Mouse (Mus musculus) liver, embryonic 13.5 days (tissue): ENCODE results near the gene Tmem72. TPM values are rescaled to one million over a fixed set of nuclear protein-coding genes. Genes with fewer than 3 reads are reported as not detected.

ENCODE experiments used
- ATAC-seq: fragments of 200-750 bp; cut with Nextera tagmentation; 2 replicates; pipeline ENCODE4 v1.8.0; 2017; ENCODE audit warnings: low read depth, mild to moderate bottlenecking, moderate number of reproducible peaks, moderate library complexity
- DNase-seq: peaks from one replicate; pipeline ENCODE4 v3.0.0; 2022
- H3K27ac ChIP-seq: fragments of 300-500 bp; sonication (generic); 2 replicates; pipeline ENCODE4 v1.5.1; 2015; ENCODE audit warnings: moderate library complexity, mild to moderate bottlenecking, inconsistent platforms
- H3K27me3 ChIP-seq: fragments of 300-500 bp; sonication (generic); 2 replicates; pipeline ENCODE4 v1.6.1; 2015; ENCODE audit warnings: mild to moderate bottlenecking, inconsistent platforms
- H3K36me3 ChIP-seq: fragments of 300-500 bp; sonication (generic); 2 replicates; pipeline ENCODE4 v1.6.1; 2015; ENCODE audit warnings: mild to moderate bottlenecking, inconsistent platforms
- H3K4me1 ChIP-seq: fragments of 300-500 bp; sonication (generic); replicated peaks from 2 replicates; pipeline ENCODE4 v1.6.1; 2015; ENCODE audit warnings: inconsistent platforms
- H3K4me2 ChIP-seq: fragments of 300-500 bp; sonication (generic); 2 replicates; pipeline ENCODE4 v1.6.1; 2015; ENCODE audit warnings: inconsistent platforms, mild to moderate bottlenecking, moderate library complexity
- H3K4me3 ChIP-seq: fragments of 300-500 bp; sonication (generic); replicated peaks from 2 replicates; pipeline ENCODE4 v1.5.1; 2015; ENCODE audit warnings: mild to moderate bottlenecking, inconsistent platforms
- H3K9ac ChIP-seq: fragments of 300-500 bp; sonication (generic); 2 replicates; pipeline ENCODE4 v1.6.1; 2015; ENCODE audit warnings: mild to moderate bottlenecking, inconsistent platforms
- H3K9me3 ChIP-seq: fragments of 300-500 bp; sonication (generic); replicated peaks from 2 replicates; pipeline ENCODE4 v1.6.1; 2016; ENCODE audit warnings: inconsistent platforms
- WGBS: fragments of 180-500 bp; shearing (Covaris S2); methylation state at CpG from one replicate; pipeline ENCODE4 v1.1.7; 2015; ENCODE audit not compliant: insufficient replicate concordance; 5-methylcytosine and 5-hydroxymethylcytosine counted together
- polyA plus RNA-seq: library from polyadenylated mRNA; unstranded; fragments of >200 nt; fragmentation: Nextera tagmentation; extraction: Ambion mirVana; gene quantifications from 2 replicates; pipeline ENCODE4 v1.2.1, GENCODE M21; 2015

Gene Tmem72
- polyA plus RNA-seq, 1 experiment from 2014 or later: 0.01 TPM

DNA sequence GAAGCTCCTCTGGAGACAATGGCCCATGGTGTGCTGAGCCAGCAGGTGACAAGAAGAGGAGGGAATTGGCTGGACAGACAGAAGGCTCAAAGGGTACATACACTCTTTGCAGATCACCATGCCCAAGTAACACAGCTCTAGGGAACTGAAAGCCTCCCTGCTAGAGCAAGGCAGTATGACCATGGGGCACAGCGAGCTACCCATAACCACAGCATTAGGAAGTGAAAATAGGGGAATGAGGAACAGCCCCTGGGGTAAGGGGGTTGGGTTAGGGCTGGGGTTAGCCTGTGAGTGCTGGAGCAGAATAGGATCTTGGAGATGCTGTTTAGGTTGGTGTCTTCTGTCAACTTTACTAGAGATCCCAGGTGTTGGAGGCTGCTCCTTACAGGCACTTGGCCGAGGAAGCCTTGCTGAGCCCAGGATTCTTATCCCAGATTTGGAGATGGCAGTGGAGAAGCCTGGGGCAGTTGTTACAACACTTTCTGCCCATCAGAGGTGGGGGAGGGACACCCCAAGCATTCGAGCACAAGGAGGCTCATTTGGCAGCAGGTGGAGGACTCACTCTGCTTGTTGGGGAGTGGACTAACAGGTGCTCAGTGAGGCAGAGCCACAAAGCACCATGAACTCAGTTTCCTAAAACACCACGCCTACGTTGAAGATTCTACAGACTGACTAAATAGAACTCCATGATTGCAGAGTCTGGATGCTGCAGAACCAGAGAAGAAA, 37.0 kb downstream of the Tmem72 start:
- H3K4me1 ChIP-seq: peaks cover 12% of the 10 kb centered on the region
- 35% methylated on average over 5 of the region's 5 CpGs for WGBS

DNA sequence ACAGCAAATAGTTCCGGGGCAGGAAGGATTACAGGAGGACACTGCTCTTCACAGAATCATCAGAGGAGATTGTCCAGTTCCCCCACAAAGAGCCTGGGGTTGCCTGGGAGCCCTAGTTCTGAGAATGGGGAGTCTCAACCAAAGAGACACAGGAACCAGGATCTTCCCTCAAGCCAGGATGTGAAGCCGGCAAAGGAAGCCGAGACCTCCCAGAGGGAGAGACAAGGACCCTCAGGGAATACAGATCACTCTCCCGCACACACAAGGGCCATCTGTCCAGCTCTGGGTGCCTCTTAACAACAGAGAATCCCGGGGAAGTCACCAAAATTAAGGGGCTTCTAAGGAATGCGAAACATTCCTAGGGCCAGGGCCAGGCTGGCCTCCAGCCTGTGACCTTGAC, 39.4 kb downstream of the Tmem72 start:
- no peak overlapping the region for H3K9ac ChIP-seq
- H3K27ac ChIP-seq: no peak overlapping the region
- H3K36me3 ChIP-seq: no peaks in the 10 kb centered on the region
- H3K4me1 ChIP-seq: peaks cover 31% of the 10 kb centered on the region
- no peak overlapping the region for H3K4me3 ChIP-seq
- no peaks in the 10 kb centered on the region for H3K9me3 ChIP-seq
- DNase-seq: no peak
- H3K27me3 ChIP-seq: peaks cover 3% of the 10 kb centered on the region; the same call in 1 of the 2 replicates
- ATAC-seq: no peak
- WGBS: 65% methylated on average over 6 of the region's 6 CpGs
- H3K4me2 ChIP-seq: no peak overlapping the region

More for the DNA sequence above, 37.0 kb downstream of the Tmem72 start:
- DNase-seq: no peak
- no peaks in the 10 kb centered on the region for H3K9me3 ChIP-seq
- no peak overlapping the region for H3K9ac ChIP-seq
- H3K27me3 ChIP-seq: no peaks in the 10 kb centered on the region
- no peak overlapping the region for H3K4me3 ChIP-seq
- H3K4me2 ChIP-seq: no peak overlapping the region
- H3K36me3 ChIP-seq: no peaks in the 10 kb centered on the region
- no peak overlapping the region for H3K27ac ChIP-seq
- ATAC-seq: peak; percentile 42; the same call in 1 of the 2 replicates

GRCm38 (mm10) chr6:116676355-116676913, 40.3 kb downstream of the Tmem72 start:
- Histone ChIP-seq H3K36me3 (no peaks in the 10 kb centered on the region), H3K4me2 (no peak overlapping the region), H3K4me3 (no peak overlapping the region), H3K27me3 (peaks cover 10% of the 10 kb centered on the region; the same call in 1 of the 2 replicates), H3K27ac (no peak overlapping the region), H3K9ac (no peak overlapping the region), H3K9me3 (no peaks in the 10 kb centered on the region), H3K4me1 (peaks cover 35% of the 10 kb centered on the region)
- 49% methylated on average over 10 of the region's 10 CpGs for whole genome bisulfite sequencing
- ATAC-seq (no peak), DNase-seq (no peak)

- peaks cover 35% of the 10 kb centered on the region for H3K4me1 ChIP-seq
- ATAC-seq (0 out of 2 replicates have a peak, but pooled peaks have one; percentile 40), DNase-seq (no peak)
- H3K27ac ChIP-seq: peak overlapping the region; percentile 55
- peaks cover 13% of the 10 kb centered on the region; the same call in 1 of the 2 replicates for H3K27me3 ChIP-seq
- no peaks in the 10 kb centered on the region for H3K36me3 ChIP-seq
- H3K9ac ChIP-seq: peak overlapping the region; percentile 36
- H3K9me3 ChIP-seq: no peaks in the 10 kb centered on the region
- peak overlapping the region; percentile 81 for H3K4me2 ChIP-seq
- WGBS: 17% methylated on average over 16 of the region's 16 CpGs
- peak overlapping the region; percentile 57 for H3K4me3 ChIP-seq
These were observed 42.3 kb downstream of the Tmem72 start for GRCm38 (mm10) chr6:116674283-116674886.

DNA sequence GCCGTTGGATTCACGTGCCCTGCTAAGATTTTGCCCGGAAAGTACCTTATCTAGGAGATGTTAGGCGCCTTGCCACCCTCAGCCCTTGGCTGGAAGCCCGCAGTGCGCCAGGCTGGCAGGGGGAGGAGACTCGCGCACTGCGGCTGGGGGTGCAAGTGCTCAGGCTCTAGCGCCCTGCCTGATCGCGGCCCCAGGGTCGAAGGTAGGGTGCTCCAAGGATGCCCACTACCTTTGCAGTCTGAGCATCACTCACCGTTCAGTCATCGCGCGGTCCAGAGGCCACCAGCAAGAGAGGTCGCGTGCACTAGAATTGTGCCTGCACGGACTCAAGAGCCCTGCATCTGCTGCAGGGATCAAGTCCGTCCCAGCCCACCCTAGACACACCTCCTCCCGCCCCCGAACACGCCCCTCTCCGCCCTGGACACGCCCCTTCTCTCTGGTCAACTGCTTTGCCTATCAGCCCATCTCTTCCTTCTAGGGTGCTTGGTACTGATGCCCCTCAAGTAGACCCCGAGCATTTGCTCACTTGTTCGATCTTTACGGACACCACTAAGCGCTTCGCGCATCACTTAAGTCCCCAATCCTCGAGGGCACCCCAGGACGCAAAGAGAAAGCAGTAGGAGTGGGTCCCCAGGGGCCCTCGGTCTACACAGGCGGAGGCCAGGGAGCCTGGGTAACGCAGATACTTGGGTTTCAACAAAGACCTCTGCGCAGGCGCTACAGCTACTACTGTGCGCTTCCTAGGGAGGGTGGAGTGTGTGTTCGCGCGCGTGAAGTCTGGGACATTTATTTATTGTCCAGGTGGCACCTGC, 43.0 kb downstream of the Tmem72 start, which contains the start of gene Rassf4:
Gene Rassf4 (minus strand): TSS at position 482 of the 812 bp plus-strand sequence.
- peak within 1 kb of the TSS; percentile 43 for H3K9ac ChIP-seq
- peaks cover 13% of the 10 kb centered on the region; the same call in 1 of the 2 replicates for H3K27me3 ChIP-seq
- H3K4me3 ChIP-seq: peak within 1 kb of the TSS; percentile 57
- ATAC-seq (peak; percentile 92), DNase-seq (peak; percentile 69)
- peak within 1 kb of the TSS; percentile 55 for H3K27ac ChIP-seq
- WGBS: under 1% methylated on average over 44 of the region's 44 CpGs
- no peaks in the 10 kb centered on the region for H3K36me3 ChIP-seq
- no peaks in the 10 kb centered on the region for H3K9me3 ChIP-seq
- peak within 1 kb of the TSS; percentile 81 for H3K4me2 ChIP-seq
- H3K4me1 ChIP-seq: peaks cover 35% of the 10 kb centered on the region

DNA sequence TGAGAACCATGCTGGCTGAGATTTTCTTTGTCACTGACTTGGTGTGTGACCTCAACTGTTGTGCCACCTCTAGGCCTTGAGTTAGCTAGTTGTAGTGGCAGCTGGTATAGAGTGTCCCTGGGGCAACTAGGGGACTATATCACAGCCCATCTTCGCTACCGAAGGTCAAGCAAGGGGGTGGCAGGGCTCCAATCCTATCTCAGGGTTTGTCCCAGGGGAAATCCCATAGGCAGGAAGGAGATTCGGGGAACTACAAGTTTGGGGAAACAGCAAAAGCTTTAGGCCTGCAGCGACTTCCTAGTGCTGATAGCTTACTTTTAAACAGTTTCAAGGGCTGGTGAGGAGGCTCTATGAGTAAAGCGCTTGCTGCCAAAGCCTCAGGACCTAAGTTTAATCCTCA, 44.4 kb downstream of the Tmem72 start:
- Histone ChIP-seq H3K4me1 (peaks cover 35% of the 10 kb centered on the region), H3K27ac (no peak overlapping the region), H3K27me3 (peaks cover 13% of the 10 kb centered on the region; the same call in 1 of the 2 replicates), H3K4me2 (no peak overlapping the region; the same call in none of the 2 replicates), H3K4me3 (no peak overlapping the region), H3K9me3 (no peaks in the 10 kb centered on the region), H3K9ac (no peak overlapping the region), H3K36me3 (no peaks in the 10 kb centered on the region)
- 66% methylated on average over 5 of the region's 5 CpGs for WGBS
- DNase-seq (no peak), ATAC-seq (no peak)

DNA sequence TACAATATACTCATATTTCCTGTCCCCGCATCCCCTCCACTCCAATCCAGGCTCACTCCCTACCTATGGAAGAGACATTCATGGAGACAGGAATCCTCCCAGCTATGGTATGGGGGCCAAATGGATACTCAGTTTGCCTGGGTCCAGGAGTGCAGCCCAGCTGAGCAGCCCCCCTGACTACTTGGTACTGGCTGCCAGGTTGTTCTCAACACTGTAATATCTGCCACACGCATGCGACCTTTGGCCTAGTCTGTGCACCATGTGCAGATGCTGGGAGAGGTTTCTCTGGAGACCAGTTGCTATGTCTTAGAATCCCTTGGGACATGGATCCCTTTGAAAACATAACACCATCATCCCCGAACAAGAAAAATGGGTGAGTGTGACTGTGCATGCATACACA, 44.9 kb downstream of the Tmem72 start:
- WGBS: 78% methylated on average over 4 of the region's 4 CpGs
- Histone ChIP-seq H3K4me2 (no peak overlapping the region), H3K36me3 (no peaks in the 10 kb centered on the region), H3K4me3 (no peak overlapping the region), H3K9me3 (no peaks in the 10 kb centered on the region), H3K4me1 (peaks cover 32% of the 10 kb centered on the region), H3K27me3 (peaks cover 13% of the 10 kb centered on the region; the same call in 1 of the 2 replicates), H3K27ac (no peak overlapping the region), H3K9ac (no peak overlapping the region)
- no peak for DNase-seq
- ATAC-seq: no peak

DNA sequence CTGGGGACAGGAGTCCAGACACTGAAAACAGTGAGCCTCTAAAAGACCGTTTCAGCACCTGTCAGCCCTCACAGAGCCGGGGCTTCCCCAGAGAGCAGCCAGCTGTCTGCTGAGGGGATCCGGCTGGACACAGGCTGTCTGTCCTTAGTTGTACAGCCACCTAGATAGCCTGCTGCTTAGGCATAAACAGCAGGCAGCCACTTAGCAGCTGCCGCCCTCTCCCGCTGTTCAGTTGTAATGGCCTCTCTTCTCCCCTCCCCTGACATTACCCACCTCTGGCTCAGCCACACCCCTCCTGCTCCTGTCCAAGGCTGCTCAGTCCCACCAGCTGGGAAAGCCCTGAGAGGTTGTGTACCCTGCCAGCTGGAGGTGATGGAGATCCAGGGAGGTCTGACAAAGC, 45.7 kb downstream of the Tmem72 start:
- Histone ChIP-seq H3K4me3 (no peak overlapping the region), H3K4me1 (peaks cover 25% of the 10 kb centered on the region), H3K27ac (no peak overlapping the region), H3K4me2 (no peak overlapping the region), H3K27me3 (peaks cover 13% of the 10 kb centered on the region; the same call in 1 of the 2 replicates), H3K36me3 (no peaks in the 10 kb centered on the region), H3K9me3 (no peaks in the 10 kb centered on the region), H3K9ac (no peak overlapping the region)
- 50% methylated on average over 5 of the region's 5 CpGs for WGBS
- DNase-seq (no peak), ATAC-seq (no peak)

DNA sequence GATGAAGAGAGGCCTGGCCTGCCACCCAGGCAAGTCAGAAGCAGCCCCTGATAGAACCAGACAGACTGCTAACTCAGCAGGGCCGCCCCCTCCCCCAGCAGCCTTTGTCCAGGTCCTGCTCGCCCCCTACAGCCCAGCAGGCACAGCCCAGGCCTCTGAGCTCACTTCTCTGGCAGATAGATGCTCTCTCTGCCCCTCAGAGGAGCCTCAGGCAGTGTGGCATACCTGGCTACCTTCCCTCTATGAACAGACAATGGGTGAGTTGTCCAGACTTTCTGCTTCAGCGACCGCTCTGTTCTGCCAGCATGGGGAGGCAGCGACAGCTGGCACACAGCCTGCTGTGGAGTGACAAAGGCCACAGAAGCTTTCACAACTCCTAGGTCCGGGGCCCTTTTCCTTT, 46.6 kb downstream of the Tmem72 start:
- WGBS: 55% methylated on average over 6 of the region's 6 CpGs
- Histone ChIP-seq H3K27ac (no peak overlapping the region), H3K4me1 (peaks cover 24% of the 10 kb centered on the region), H3K4me3 (no peak overlapping the region), H3K9ac (no peak overlapping the region), H3K36me3 (no peaks in the 10 kb centered on the region), H3K4me2 (no peak overlapping the region), H3K27me3 (peaks cover 13% of the 10 kb centered on the region; the same call in 1 of the 2 replicates), H3K9me3 (no peaks in the 10 kb centered on the region)
- ATAC-seq (no peak), DNase-seq (no peak)

DNA sequence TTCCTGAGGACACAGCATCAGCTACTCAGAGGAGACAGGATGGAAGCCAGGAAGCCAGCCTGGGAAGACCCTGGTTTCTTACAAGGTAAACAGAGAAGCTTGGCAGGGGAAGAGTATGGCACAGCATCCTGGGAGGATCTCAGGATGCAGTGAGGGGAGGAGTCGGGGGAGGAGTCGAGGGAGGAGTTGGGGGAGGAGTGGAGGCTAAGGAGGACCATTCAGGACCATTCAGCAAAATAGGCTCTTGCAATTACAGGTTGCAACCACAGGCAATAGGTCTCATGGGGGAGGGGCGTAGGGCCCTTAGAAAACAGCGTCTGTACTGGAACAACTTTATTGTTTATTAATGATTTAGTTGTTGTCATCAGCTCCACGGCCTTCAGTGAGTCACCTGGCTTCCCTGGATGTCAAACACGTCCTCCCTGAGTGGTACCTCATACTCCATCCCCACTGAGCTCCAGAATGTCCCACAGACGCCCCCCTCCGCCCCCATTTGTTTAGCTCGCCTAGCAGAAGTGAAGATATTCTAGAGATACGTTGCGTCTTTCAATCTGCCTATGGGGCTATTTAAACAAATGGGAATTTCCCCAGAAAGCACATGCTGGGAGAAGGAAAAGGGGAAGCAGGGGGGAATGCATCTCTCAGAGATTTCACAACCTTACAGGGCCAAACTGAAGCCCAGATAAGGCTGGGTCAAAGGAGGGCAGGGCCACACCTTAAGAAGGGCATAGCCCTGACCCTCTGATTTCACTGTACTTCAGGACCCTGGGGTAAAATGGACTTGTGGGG, 47.8 kb downstream of the Tmem72 start:
- no peaks in the 10 kb centered on the region for H3K36me3 ChIP-seq
- ATAC-seq (no peak), DNase-seq (no peak)
- H3K27ac ChIP-seq: no peak overlapping the region
- peaks cover 13% of the 10 kb centered on the region; the same call in 1 of the 2 replicates for H3K27me3 ChIP-seq
- H3K4me1 ChIP-seq: peaks cover 14% of the 10 kb centered on the region
- no peak overlapping the region for H3K4me3 ChIP-seq
- no peak overlapping the region for H3K4me2 ChIP-seq
- H3K9ac ChIP-seq: no peak overlapping the region
- H3K9me3 ChIP-seq: no peaks in the 10 kb centered on the region
- WGBS: 30% methylated on average over 11 of the region's 11 CpGs
